Mouse (Mus musculus) layer of hippocampus, adult 2 months (tissue): Measurements from ENCODE around the gene Ak3. TPM values are rescaled to one million over a fixed set of nuclear protein-coding genes. Genes with fewer than 3 reads are reported as not detected.

Source experiments
- DNase-seq, 2 experiments: peaks; one replicate each; pipeline ENCODE4 v3.0.0; 2022; ENCODE audit warnings: low spot score in 2 of 2
- H3K27ac ChIP-seq: fragments of 200-600 bp; 2 replicates; pipeline ENCODE4 v1.8.1; 2022
- H3K4me3 ChIP-seq: fragments of 200-600 bp; 2 replicates; pipeline ENCODE4 v1.8.1; 2022; ENCODE audit warnings: mild to moderate bottlenecking
- CTCF ChIP-seq: fragments of 200-600 bp; conservative IDR thresholded peaks from 2 replicates; pipeline ENCODE4 v1.8.1; 2022; ENCODE audit warnings: antibody characterized with exemption, mild to moderate bottlenecking, moderate library complexity
- total RNA-seq, 2 experiments: library from RNA; stranded (reverse); gene quantifications; 2 replicates each; pipeline ENCODE4 v1.2.3; 2021

The Ak3 gene
- total RNA-seq, 2 experiments from 2014 or later: 51.5 to 53.0 TPM

- no peak for DNase-seq
- TF ChIP-seq CTCF: no peak
- Histone ChIP-seq H3K27ac (no peak overlapping the region), H3K4me3 (no peak overlapping the region)
These were observed 7.7 kb upstream of the Ak3 start for GRCm38 (mm10) chr19:29055469-29055868.

DNA sequence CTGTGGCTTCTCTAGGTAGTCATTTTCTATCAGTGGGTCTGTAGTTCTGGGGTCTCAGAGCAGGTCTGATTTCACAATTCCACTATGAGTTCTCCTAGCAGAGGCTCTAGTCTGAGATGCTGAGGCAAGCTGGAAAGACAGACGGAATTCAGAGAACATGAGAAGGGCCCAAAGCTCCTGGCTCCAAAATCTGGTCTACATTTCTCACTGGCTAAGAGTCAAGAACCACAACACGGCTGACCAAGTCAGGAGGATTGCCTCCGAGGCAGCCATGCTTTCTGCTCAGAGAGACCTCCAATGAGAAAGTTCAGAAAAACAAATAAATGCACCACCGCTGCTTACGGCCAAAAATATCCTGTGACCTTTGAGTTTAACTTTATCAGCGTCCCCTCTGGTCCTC, 6.8 kb upstream of the Ak3 start:
- no peak overlapping the region for H3K4me3 ChIP-seq
- DNase-seq: no peak
- TF ChIP-seq CTCF: no peak
- H3K27ac ChIP-seq: no peak overlapping the region

DNA sequence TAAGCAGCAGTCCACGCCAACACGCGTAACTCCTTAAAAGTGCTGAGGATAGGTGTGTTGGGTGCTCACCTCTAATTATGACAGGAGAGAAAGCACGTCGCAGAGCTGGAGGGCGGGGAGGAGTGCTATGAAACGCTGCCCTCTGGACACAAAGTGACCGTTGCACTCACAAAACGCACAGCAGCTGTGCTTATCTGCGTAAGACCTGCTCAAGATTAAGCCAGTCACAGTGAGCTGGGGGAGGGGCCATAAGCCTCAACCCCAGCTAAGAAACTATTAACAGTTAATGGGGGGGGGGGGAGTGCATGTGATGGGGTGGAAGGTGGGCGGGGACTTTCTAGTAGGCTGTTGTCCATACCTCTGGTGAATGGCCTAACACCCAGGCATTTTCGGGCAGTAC, 5.0 kb upstream of the Ak3 start:
- no peak for DNase-seq
- no peak overlapping the region for H3K4me3 ChIP-seq
- no peak overlapping the region for H3K27ac ChIP-seq
- no peak for TF ChIP-seq CTCF

DNA sequence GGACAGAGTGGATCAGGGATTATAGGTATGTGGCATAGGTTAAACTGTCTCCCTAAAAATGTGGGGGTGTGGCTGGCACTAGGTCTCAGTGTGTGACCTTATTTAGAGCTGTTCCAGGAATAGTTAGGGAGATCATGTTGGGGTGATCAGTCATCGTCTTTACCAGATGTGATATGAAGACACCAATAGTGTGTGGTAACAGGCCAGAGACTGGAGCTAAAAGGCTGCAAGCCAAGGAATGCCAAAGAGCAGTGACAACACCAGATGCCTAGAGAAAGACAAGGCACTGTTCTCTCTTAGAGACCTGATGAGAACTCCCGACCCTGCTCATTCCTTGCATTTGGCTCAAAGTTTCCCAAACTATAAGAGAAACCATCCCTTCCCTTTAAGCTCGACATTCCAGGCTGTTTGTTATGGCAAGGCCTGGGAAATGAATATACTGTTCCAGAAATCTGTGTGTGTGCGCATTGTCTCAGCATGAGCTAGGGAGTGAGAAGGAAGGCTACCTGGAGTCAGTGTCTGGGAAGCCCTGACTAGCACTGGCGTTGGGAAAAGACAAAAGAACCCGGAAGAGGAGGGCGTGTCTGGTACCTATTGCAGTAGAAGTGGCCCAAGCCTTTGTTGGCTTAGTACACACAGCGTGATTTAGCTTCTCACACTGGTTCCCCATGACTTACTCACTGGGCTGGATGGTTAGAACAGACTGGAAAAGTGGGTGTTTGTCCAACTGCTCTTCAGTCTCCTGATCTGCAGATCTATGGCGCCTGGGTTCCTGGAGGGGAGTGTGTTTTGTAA, 2.6 kb upstream of the Ak3 start:
- no peak overlapping the region for H3K4me3 ChIP-seq
- H3K27ac ChIP-seq: no peak overlapping the region
- no peak for DNase-seq
- TF ChIP-seq CTCF: no peak

- Histone ChIP-seq H3K4me3 (no peak overlapping the region), H3K27ac (no peak overlapping the region)
- no peak for DNase-seq
- peak; percentile 39; the same call in 1 of the 2 replicates for TF ChIP-seq CTCF
These were observed 1.8 kb upstream of the Ak3 start for GRCm38 (mm10) chr19:29049401-29050075.

DNA sequence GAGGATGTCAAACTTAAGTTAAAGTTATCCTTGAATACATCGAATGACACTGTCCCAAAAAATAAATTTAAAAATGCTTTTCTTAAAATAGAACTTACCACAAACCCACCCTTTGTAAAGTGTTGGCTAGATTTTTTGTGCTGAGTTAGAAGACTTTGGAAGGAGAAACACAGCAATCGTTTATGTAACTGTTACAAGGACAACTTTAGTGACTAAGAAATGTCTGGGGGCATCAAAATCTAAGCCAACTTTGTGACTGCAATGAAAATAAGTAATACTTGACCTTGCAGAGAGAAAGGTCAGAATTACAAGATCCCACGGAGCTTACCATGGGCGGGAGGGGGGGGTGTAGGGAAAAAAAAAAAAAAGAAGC, 814 bp downstream of the Ak3 start:
- no peak for DNase-seq
- Histone ChIP-seq H3K27ac (peak overlapping the region; percentile 96), H3K4me3 (peak overlapping the region; percentile 89)
- TF ChIP-seq CTCF: no peak

DNA sequence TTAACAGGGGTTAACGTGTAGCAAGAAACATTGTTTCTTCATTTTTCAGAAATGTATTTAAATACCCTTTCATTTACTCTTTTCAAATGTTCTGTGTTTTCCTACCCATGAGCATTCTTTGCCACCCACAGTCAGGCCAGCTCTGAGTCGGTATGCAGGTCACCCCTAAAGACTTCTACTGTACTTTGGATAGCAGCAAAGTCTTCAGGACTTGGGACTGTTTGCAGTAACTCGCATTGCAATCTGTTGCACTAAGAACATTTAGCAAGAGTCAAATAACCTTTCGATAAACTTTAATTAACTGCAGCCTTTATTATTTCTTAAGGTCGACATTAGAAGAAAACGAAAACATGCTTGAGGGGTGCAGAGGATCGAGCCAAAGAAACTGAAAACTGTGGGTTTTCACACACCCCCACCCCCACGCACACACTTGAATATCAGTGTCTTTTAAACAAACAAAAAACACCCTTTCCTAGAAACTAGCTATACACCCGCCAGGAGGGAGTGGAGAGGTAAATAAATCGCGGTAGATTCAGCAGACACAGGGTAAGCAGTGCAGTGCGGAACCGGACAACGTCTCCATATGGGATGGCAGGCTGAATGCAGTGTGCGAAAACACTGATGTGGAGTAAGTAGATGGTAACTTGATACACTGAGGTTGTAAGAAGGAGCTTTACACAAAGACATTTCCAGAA, 1.7 kb downstream of the Ak3 start:
- peak overlapping the region; percentile 96; the same call in 1 of the 2 replicates for H3K27ac ChIP-seq
- no peak for DNase-seq
- no peak for TF ChIP-seq CTCF
- peak overlapping the region; percentile 89 for H3K4me3 ChIP-seq

DNA sequence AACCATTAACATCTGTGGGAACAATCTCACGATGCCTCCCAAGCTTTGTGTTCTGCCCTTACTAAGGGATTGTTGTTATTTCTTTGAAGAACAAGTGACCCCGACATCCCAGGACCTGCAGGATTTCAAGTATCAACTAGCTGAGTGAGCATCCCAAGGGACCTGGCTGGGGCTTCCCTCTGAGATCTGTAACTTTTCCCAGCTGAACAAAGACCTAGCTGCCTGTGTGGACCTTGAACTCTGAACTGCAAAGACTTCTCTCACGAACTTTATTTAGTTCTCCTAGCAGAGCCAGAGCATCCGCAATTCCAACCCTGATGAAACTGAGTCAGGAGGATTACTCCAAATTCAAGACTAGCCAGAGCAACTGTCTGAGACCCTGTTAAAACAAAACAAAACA, 2.4 kb downstream of the Ak3 start:
- 0 out of 2 replicates have a peak overlapping the region, but pooled peaks have one; percentile 96 for H3K27ac ChIP-seq
- no peak for TF ChIP-seq CTCF
- no peak overlapping the region for H3K4me3 ChIP-seq
- no peak for DNase-seq

GRCm38 (mm10) chr19:29044353-29044768, 3.4 kb downstream of the Ak3 start:
- no peak for TF ChIP-seq CTCF

DNA sequence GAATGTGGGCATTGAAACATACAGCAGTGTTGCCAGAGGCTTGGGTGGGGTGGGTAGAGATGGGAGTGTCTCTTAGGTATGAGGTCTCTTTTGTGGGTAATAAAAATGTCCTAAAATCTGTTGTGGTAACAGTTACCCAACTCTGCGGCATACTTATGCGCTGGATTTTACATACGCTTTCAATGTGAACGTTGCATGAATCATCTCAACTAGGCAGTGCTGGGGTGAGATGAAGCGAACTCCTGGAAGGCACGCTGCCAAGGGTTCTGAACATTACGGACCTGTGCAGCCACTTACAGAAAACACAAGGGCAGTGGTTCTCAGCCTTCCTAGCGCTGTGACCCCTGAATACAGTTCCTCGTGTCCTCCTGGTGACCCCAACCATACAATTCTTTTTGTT, 5.1 kb downstream of the Ak3 start:
- no peak for TF ChIP-seq CTCF
- no peak overlapping the region for H3K27ac ChIP-seq
- DNase-seq: no peak
- no peak overlapping the region for H3K4me3 ChIP-seq

More at GRCm38 (mm10) chr19:29044353-29044768, 3.4 kb downstream of the Ak3 start:
- H3K4me3 ChIP-seq: no peak overlapping the region; the same call in 1 of the 2 replicates
- no peak for DNase-seq
- H3K27ac ChIP-seq: peak overlapping the region; percentile 6; the same call in 1 of the 2 replicates

DNA sequence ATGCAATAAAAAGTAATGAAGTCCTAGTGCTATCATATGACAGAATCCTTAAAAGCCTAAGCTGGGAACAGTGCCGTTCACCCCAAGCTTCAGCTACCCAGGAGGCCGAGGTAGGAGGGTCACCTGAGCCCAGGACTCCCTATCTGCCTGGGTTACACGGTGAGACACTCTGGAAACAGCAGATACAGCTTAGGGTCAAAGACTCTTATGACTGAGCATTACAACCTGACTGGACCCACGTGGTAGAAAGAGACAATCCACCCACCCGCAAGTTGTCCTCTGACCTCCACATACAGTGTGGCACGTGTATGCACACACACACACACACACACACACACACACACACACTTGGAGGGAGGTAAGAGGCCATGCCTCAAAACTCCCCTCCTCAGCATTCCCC, 5.6 kb downstream of the Ak3 start:
- H3K27ac ChIP-seq: no peak overlapping the region
- no peak overlapping the region for H3K4me3 ChIP-seq
- no peak for TF ChIP-seq CTCF
- DNase-seq: no peak

DNA sequence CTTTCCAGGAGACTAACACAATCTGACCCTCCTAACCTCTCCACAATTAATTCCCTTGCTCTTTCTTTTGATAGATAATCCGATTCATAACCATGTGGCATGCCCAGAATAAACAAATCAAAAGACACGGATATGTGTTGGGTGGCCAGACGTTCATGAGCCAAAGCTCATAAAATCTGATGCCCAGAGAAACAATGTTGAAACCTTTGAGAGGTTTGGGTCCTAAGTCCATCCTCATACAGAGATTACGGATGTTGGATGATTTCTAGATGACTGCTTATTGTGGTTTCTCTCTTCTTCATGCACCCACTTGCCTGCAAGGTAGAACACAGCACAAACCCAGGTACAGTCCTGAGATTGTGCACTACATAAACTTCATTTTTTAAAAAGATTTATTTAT, 7.6 kb downstream of the Ak3 start:
- H3K27ac ChIP-seq: no peak overlapping the region
- no peak overlapping the region for H3K4me3 ChIP-seq
- DNase-seq: no peak
- TF ChIP-seq CTCF: no peak

- H3K27ac ChIP-seq: no peak overlapping the region
- no peak for DNase-seq
- peak; percentile 41 for TF ChIP-seq CTCF
- H3K4me3 ChIP-seq: no peak overlapping the region
These were observed 8.4 kb downstream of the Ak3 start for GRCm38 (mm10) chr19:29039334-29039733.
